ENCODE assay signal across 8 mouse cellular contexts in the genomic region with DNA sequence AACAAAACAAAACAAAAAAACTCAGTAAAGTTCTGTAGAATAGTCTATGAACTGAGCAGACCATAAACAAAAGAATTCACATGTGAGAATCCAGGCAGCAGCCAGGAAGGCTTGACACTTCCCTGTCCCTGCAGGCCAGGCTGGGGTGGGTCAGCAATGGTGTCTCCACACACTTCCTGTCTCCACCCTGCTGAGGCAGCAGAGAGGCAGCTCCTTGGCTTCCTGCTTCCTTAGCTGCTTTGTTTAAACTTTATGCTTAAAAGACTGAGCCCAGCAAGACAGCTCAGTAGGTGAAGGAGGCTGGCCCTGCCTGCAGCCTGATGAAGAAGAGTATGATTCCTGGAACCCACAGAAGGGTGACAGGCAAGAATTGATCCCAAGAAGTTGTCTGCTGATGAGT.
DNase-seq lines count a peak whose midpoint lies in the region; ATAC-seq and TF ChIP-seq lines count a peak whose summit lies in the region.

No protein-coding gene starts in this region.

- peak overlapping the region; percentile 80 for H3K27ac ChIP-seq in bone marrow macrophage, adult 2 months (ENCODE audit: insufficient read depth, low read depth, low read length)
- no peak overlapping the region for H3K27ac ChIP-seq in forebrain, embryonic 16.5 days (ENCODE audit: low read length)
- no peak overlapping the region for H3K27ac ChIP-seq in midbrain, embryonic 16.5 days (ENCODE audit: low read length)

- no peaks in the 10 kb centered on the region for H3K36me3 ChIP-seq in forebrain, embryonic 16.5 days (ENCODE audit: control insufficient read depth, insufficient read depth)
- H3K36me3 ChIP-seq in midbrain, embryonic 16.5 days (ENCODE audit: control insufficient read depth, insufficient read depth, low read length): no peaks in the 10 kb centered on the region

- peaks cover 10% of the 10 kb centered on the region for H3K27me3 ChIP-seq in forebrain, embryonic 16.5 days (replicated peaks; ENCODE audit: control insufficient read depth, insufficient read depth, low read length)
- no peaks in the 10 kb centered on the region for H3K27me3 ChIP-seq in midbrain, embryonic 16.5 days (ENCODE audit: control insufficient read depth, insufficient read depth, low read depth, low read length)

- no peak overlapping the region for H3K4me3 ChIP-seq in bone marrow macrophage, adult 2 months (ENCODE audit: insufficient read depth, low read length)
- H3K4me3 ChIP-seq in forebrain, embryonic 16.5 days (replicated peaks; ENCODE audit: low read length): no peak overlapping the region
- no peak overlapping the region for H3K4me3 ChIP-seq in midbrain, embryonic 16.5 days (ENCODE audit: low read depth, low read length)

- no peaks in the 10 kb centered on the region for H3K9me3 ChIP-seq in forebrain, embryonic 16.5 days (ENCODE audit: control insufficient read depth, low read length)
- H3K9me3 ChIP-seq in midbrain, embryonic 16.5 days (replicated peaks; ENCODE audit: control insufficient read depth, low read length, poor library complexity, severe bottlenecking): no peaks in the 10 kb centered on the region

- intact Hi-C loops in heart, postnatal 14 days (cut with DNase I): loop anchor here (2.0 kb wide), 1 partner anchor 70 kb away; no protein-coding TSS in a partner anchor

- TF ChIP-seq CTCF in bone marrow macrophage, adult 2 months (IDR thresholded peaks at IDR 0.05; ENCODE audit: low read depth, low read length): no peak

- TF ChIP-seq POLR2A in bone marrow macrophage, adult 2 months (IDR thresholded peaks at IDR 0.05; ENCODE audit: borderline replicate concordance, low read depth, low read length): no peak

- no peak overlapping the region for H3K9ac ChIP-seq in forebrain, embryonic 16.5 days (replicated peaks; ENCODE audit: low read depth, low read length)
- no peak overlapping the region for H3K9ac ChIP-seq in midbrain, embryonic 16.5 days (ENCODE audit: low read depth, low read length)

- peak; percentile 24 for DNase-seq in layer of hippocampus, adult 9-11 months
- no peak for DNase-seq in layer of hippocampus, postnatal 36 days
- DNase-seq in heart, postnatal 14 days: peak; percentile 67 to 75
- peak; percentile 56 for DNase-seq in liver

- H3K4me2 ChIP-seq in forebrain, embryonic 16.5 days (ENCODE audit: low read length): no peak overlapping the region
- no peak overlapping the region for H3K4me2 ChIP-seq in midbrain, embryonic 16.5 days (ENCODE audit: low read length)

- H3K4me1 ChIP-seq in bone marrow macrophage, adult 2 months (ENCODE audit: control insufficient read depth, insufficient read depth, low read length): peaks cover 57% of the 10 kb centered on the region
- no peaks in the 10 kb centered on the region for H3K4me1 ChIP-seq in forebrain, embryonic 16.5 days (replicated peaks; ENCODE audit: control insufficient read depth, insufficient read depth, low read length)
- H3K4me1 ChIP-seq in midbrain, embryonic 16.5 days (ENCODE audit: control insufficient read depth, insufficient read depth, low read length): 0 out of 2 replicates have a peak, but pooled peaks cover 4% of the 10 kb centered on the region

- ATAC-seq in neutrophil, adult 5-6 weeks (ENCODE audit: extremely low read depth, insufficient number of reproducible peaks, low FRiP score, poor library complexity, severe bottlenecking): peak; percentile 77
- no peak for ATAC-seq in forebrain, embryonic 16.5 days
- ATAC-seq in midbrain, embryonic 16.5 days: no peak

Comparison
In these comparisons a context has a peak if more than half of its experiments do, and no peak if none do; other contexts are left out.
1. DNase-seq: peak in layer of hippocampus, adult 9-11 months (single experiment), heart, postnatal 14 days (2 of 2) and liver (single experiment); none in layer of hippocampus, postnatal 36 days (0 of 2).